Mouse (Mus musculus) stomach, postnatal 0 days (tissue): Measurements from ENCODE around the gene Pced1b. TPM values are rescaled to one million over a fixed set of nuclear protein-coding genes. Genes with fewer than 3 reads are reported as not detected.
"Not testable (repeated sequence)": the region's sequence is repeated elsewhere in the genome, so short reads cannot be mapped to it uniquely, and the experiment has no call there.

ENCODE experiments used
- ATAC-seq: fragments of 200-750 bp; cut with Nextera tagmentation; 2 replicates; pipeline ENCODE4 v1.8.0; 2017; ENCODE audit not compliant: low FRiP score, low TSS enrichment
- DNase-seq: peaks from one replicate; pipeline ENCODE4 v3.0.0-alpha.2; 2016; ENCODE audit warnings: low spot score
- H3K27ac ChIP-seq: fragments of 300-500 bp; sonication (generic); replicated peaks from 2 replicates; pipeline ENCODE4 v1.5.1; 2014; ENCODE audit warnings: mild to moderate bottlenecking, control low read depth
- H3K27me3 ChIP-seq: fragments of 300-500 bp; sonication (generic); 2 replicates; pipeline ENCODE4 v1.6.1; 2014; ENCODE audit warnings: low read length; ENCODE audit not compliant: control insufficient read depth, insufficient read depth
- H3K36me3 ChIP-seq: fragments of 300-500 bp; sonication (generic); 2 replicates; pipeline ENCODE4 v1.6.1; 2014; ENCODE audit warnings: low read length, mixed read lengths; ENCODE audit not compliant: control insufficient read depth, insufficient read depth
- H3K4me1 ChIP-seq: fragments of 300-500 bp; sonication (generic); replicated peaks from 2 replicates; pipeline ENCODE4 v1.6.1; 2014; ENCODE audit warnings: antibody characterized with exemption; ENCODE audit not compliant: control insufficient read depth, insufficient read depth
- H3K4me2 ChIP-seq: fragments of 300-500 bp; sonication (generic); replicated peaks from 2 replicates; pipeline ENCODE4 v1.6.1; 2014; ENCODE audit warnings: low read depth, mild to moderate bottlenecking, control low read depth, moderate library complexity
- H3K4me3 ChIP-seq: fragments of 300-500 bp; sonication (generic); 2 replicates; pipeline ENCODE4 v1.5.1; 2014; ENCODE audit warnings: low read depth, low read length, control low read depth
- H3K9ac ChIP-seq: fragments of 300-500 bp; sonication (generic); 2 replicates; pipeline ENCODE4 v1.6.1; 2014; ENCODE audit warnings: mild to moderate bottlenecking, low read length, control low read depth, mixed read lengths
- H3K9me3 ChIP-seq: fragments of 300-500 bp; sonication (generic); 2 replicates; pipeline ENCODE4 v1.6.1; 2016; ENCODE audit warnings: low read length; ENCODE audit not compliant: control insufficient read depth
- CTCF ChIP-seq: IDR thresholded peaks from 2 replicates; pipeline ENCODE4 v1.5.1; 2016; ENCODE audit warnings: antibody characterized with exemption, low read depth, mild to moderate bottlenecking, moderate library complexity
- EP300 ChIP-seq: optimal IDR thresholded peaks from 2 replicates; pipeline ENCODE3; 2016; ENCODE audit warnings: antibody characterized with exemption
- WGBS: fragments of 180-500 bp; shearing (Covaris S2); extraction: QIAGEN DNeasy Blood & Tissue Kit; methylation state at CpG from one replicate; pipeline ENCODE4 v1.1.7; 2014; 5-methylcytosine and 5-hydroxymethylcytosine counted together
- polyA plus RNA-seq: library from polyadenylated mRNA; unstranded; fragments of >200 nt; fragmentation: Nextera tagmentation; extraction: Ambion mirVana; gene quantifications from 2 replicates; pipeline ENCODE4 v1.2.1, GENCODE M21; 2015

Pced1b gene
- polyA plus RNA-seq, 1 experiment from 2014 or later, result 1.6 TPM

GRCm38 (mm10) chr15:97357016-97357415 lies 110.1 kb downstream of the Pced1b start:
- no peak for TF ChIP-seq EP300
- no peak for TF ChIP-seq CTCF
- Histone ChIP-seq H3K9me3 (no peaks in the 10 kb centered on the region), H3K4me1 (no peaks in the 10 kb centered on the region), H3K4me3 (no peak overlapping the region), H3K4me2 (no peak overlapping the region), H3K27me3 (no peaks in the 10 kb centered on the region), H3K36me3 (no peaks in the 10 kb centered on the region), H3K27ac (no peak overlapping the region), H3K9ac (no peak overlapping the region)
- ATAC-seq, result no peak
- DNase-seq, result no peak
- WGBS, result 100% methylated on average over 1 of the region's 1 CpGs

- ATAC-seq (no peak), DNase-seq (no peak)
- Histone ChIP-seq H3K36me3 (no peaks in the 10 kb centered on the region), H3K9ac (no peak overlapping the region), H3K9me3 (no peaks in the 10 kb centered on the region), H3K27me3 (no peaks in the 10 kb centered on the region), H3K4me3 (no peak overlapping the region), H3K4me2 (no peak overlapping the region), H3K4me1 (no peaks in the 10 kb centered on the region), H3K27ac (no peak overlapping the region)
- no peak for TF ChIP-seq EP300
- no peak for TF ChIP-seq CTCF
- 82% methylated on average over 23 of the region's 23 CpGs for WGBS
Measured at GRCm38 (mm10) chr15:97360842-97361770, 114.2 kb downstream of the Pced1b start.

DNA sequence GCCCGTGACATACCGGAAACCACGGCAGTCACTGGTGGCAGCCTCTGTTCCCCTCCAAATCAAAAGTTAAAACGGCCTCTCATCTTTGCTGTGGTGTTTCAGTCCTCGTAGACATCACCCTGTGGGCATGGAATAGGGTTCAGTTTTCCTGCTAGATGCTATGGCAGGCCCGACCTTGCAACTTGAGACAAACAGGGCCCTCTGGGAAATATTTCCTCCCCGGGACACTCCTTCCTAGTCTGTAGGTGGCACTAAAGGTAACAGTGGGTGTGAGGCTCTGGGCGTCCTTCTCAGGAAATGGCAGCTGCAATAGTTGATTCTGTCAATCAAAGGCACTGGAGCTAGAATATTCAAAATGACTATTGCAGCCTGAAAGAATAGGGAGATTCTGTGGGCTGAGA lies 114.9 kb downstream of the Pced1b start:
- no peaks in the 10 kb centered on the region for H3K9me3 ChIP-seq
- H3K4me3 ChIP-seq, result no peak overlapping the region
- TF ChIP-seq EP300 (no peak), CTCF (peak; percentile 26; the same call in 1 of the 2 replicates)
- ATAC-seq (no peak), DNase-seq (no peak)
- no peak overlapping the region for H3K4me2 ChIP-seq
- no peak overlapping the region for H3K27ac ChIP-seq
- no peaks in the 10 kb centered on the region for H3K4me1 ChIP-seq
- WGBS, result 68% methylated on average over 8 of the region's 8 CpGs
- H3K27me3 ChIP-seq, result no peaks in the 10 kb centered on the region
- H3K9ac ChIP-seq, result no peak overlapping the region
- H3K36me3 ChIP-seq, result no peaks in the 10 kb centered on the region

DNA sequence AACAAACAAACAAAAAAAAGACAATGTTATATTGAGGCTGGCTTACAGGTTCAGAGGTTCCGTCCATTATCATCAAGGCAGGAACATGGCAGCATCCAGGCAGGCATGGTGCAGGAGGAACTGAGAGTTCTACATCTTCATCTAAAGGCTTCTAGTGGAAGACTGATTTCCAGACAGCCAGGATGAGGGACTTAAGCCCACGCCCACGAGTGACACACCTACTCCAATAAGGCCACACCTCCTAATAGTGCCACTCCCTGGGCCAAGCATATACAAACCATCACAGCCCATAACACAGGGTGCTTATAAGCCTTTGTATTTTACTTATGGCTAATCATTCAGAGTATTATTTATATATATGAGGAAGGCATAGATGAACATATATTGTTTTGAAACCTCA lies 117.4 kb downstream of the Pced1b start:
- H3K4me2 ChIP-seq, H3K9me3 ChIP-seq: not testable (repeated sequence)
- WGBS, result 82% methylated on average over 3 of the region's 3 CpGs

GRCm38 (mm10) chr15:97364968-97365367 lies 118.1 kb downstream of the Pced1b start:
- Histone ChIP-seq H3K27me3 (no peaks in the 10 kb centered on the region), H3K9me3 (no peaks in the 10 kb centered on the region), H3K9ac (no peak overlapping the region), H3K4me2 (no peak overlapping the region), H3K36me3 (no peaks in the 10 kb centered on the region), H3K27ac (no peak overlapping the region), H3K4me1 (no peaks in the 10 kb centered on the region), H3K4me3 (no peak overlapping the region)
- DNase-seq (no peak), ATAC-seq (no peak)
- TF ChIP-seq EP300 (no peak), CTCF (no peak)
- WGBS, result 80% methylated on average over 8 of the region's 8 CpGs

More for the DNA sequence above, 117.4 kb downstream of the Pced1b start:
- H3K27me3 ChIP-seq, H3K36me3 ChIP-seq, DNase-seq, H3K27ac ChIP-seq, ATAC-seq, H3K9ac ChIP-seq, H3K4me1 ChIP-seq, H3K4me3 ChIP-seq: not testable (repeated sequence)

DNA sequence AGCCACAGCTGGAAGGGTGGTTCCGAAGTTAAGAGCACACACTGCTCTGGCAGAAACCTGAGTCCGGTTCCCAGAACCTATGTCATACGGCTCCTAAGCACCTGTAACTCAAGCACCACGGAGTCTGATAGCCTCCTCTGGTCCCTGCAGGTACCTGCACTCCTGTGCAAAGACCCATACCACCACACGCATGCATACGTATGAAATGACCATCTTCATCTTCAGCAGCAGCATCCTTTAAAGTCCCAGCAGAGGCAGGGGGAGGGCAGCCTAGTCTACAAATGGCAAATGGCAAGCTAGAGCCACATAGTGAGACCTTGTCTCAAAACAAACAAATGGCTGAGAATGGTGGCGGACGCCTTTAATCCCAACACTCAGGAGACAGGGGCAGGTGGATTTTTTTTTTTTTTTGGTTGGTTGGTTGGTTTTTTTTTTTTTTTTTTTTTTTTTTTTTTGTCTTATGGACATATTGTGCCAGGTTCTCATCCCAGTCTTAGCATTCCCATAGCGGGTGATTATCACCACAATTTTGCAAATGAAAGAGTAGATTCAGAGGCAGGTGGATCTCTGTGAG lies 121.2 kb downstream of the Pced1b start:
- Histone ChIP-seq H3K27ac (no peak overlapping the region), H3K9me3 (no peaks in the 10 kb centered on the region), H3K27me3 (no peaks in the 10 kb centered on the region), H3K4me1 (no peaks in the 10 kb centered on the region), H3K4me2 (no peak overlapping the region), H3K4me3 (no peak overlapping the region), H3K9ac (no peak overlapping the region), H3K36me3 (no peaks in the 10 kb centered on the region)
- no peak for TF ChIP-seq EP300
- no peak for TF ChIP-seq CTCF
- ATAC-seq, result no peak
- DNase-seq, result no peak
- 83% methylated on average over 9 of the region's 9 CpGs for WGBS
